Mouse (Mus musculus) liver, embryonic 14.5 days (tissue): ENCODE measurements at regions not wholly inside any gene's neighbourhood (a gene's known extent, or its start where the extent isn't known, plus 50 kb on each side); places are given as distances from the start of the nearest gene placed in this dataset.

ENCODE experiments used
- ATAC-seq: fragments of 200-750 bp; cut with Nextera tagmentation; 2 replicates; pipeline ENCODE4 v1.8.0; 2017; ENCODE audit warnings: moderate number of reproducible peaks, mild to moderate bottlenecking, moderate library complexity; ENCODE audit not compliant: insufficient read depth
- DNase-seq, 3 experiments: peaks; one replicate each; pipeline ENCODE4 v3.0.0-alpha.2; 2012 to 2013; ENCODE audit warnings: low read depth in 3 of 3, low spot score in 3 of 3
- H3K27ac ChIP-seq: fragments of 300-500 bp; sonication (generic); 2 replicates; pipeline ENCODE4 v1.5.1; 2014; ENCODE audit warnings: moderate library complexity, mild to moderate bottlenecking, control low read depth, inconsistent platforms
- H3K27me3 ChIP-seq: fragments of 300-500 bp; sonication (generic); 2 replicates; pipeline ENCODE4 v1.6.1; 2014; ENCODE audit warnings: mild to moderate bottlenecking, low read length, moderate library complexity; ENCODE audit not compliant: control insufficient read depth, insufficient read depth
- H3K36me3 ChIP-seq: fragments of 300-500 bp; sonication (generic); replicated peaks from 2 replicates; pipeline ENCODE4 v1.6.1; 2014; ENCODE audit warnings: low read depth; ENCODE audit not compliant: control insufficient read depth, insufficient read depth
- H3K4me1 ChIP-seq, 2 experiments: fragments of 200-500 bp in 1 of 2; fragments of 300-500 bp in 1 of 2; sonication (generic) in 1 of 2; replicated peaks; 2 replicates each; pipeline ENCODE4 v1.6.1; 2012 to 2014; ENCODE audit warnings: antibody characterized with exemption in 1 of 2, inconsistent platforms in 1 of 2, low read length in 1 of 2; ENCODE audit not compliant: control insufficient read depth in 2 of 2, insufficient read depth in 2 of 2
- H3K4me2 ChIP-seq: fragments of 300-500 bp; sonication (generic); 2 replicates; pipeline ENCODE4 v1.6.1; 2014; ENCODE audit warnings: low read depth, mild to moderate bottlenecking, control low read depth, moderate library complexity
- H3K4me3 ChIP-seq, 2 experiments: fragments of 200-500 bp in 1 of 2; fragments of 300-500 bp in 1 of 2; sonication (generic) in 1 of 2; 2 replicates each; pipeline ENCODE4 v1.5.1; 2012 to 2014; ENCODE audit warnings: low read depth in 2 of 2, low read length in 2 of 2, mild to moderate bottlenecking in 2 of 2, control low read depth in 1 of 2, inconsistent platforms in 1 of 2, moderate library complexity in 1 of 2; ENCODE audit not compliant: insufficient read depth in 1 of 2
- H3K9ac ChIP-seq: fragments of 300-500 bp; sonication (generic); replicated peaks from 2 replicates; pipeline ENCODE4 v1.6.1; 2014; ENCODE audit warnings: mild to moderate bottlenecking, control low read depth, moderate library complexity
- H3K9me3 ChIP-seq: fragments of 300-500 bp; sonication (generic); 2 replicates; pipeline ENCODE4 v1.6.1; 2016; ENCODE audit warnings: low read length, mixed read lengths; ENCODE audit not compliant: control insufficient read depth
- CTCF ChIP-seq: IDR thresholded peaks from 2 replicates; pipeline ENCODE4 v1.5.1; 2016; ENCODE audit warnings: antibody characterized with exemption, low read depth, control low read depth
- EP300 ChIP-seq: IDR thresholded peaks from 2 replicates; pipeline ENCODE4 v1.6.1; 2016; ENCODE audit warnings: antibody characterized with exemption, low read depth
- WGBS: fragments of 180-500 bp; shearing (Covaris S2); extraction: QIAGEN DNeasy Blood & Tissue Kit; methylation state at CpG from one replicate; pipeline ENCODE4 v1.1.7; 2014; ENCODE audit not compliant: insufficient replicate concordance; 5-methylcytosine and 5-hydroxymethylcytosine counted together

- no peak overlapping the region for H3K9ac ChIP-seq
- H3K27ac ChIP-seq, result no peak overlapping the region
- H3K27me3 ChIP-seq, result no peaks in the 10 kb centered on the region
- DNase-seq (no peak), ATAC-seq (no peak)
- H3K4me2 ChIP-seq, result no peak overlapping the region
- no peaks in the 10 kb centered on the region for H3K9me3 ChIP-seq
- H3K4me1 ChIP-seq, result no peaks in the 10 kb centered on the region
- no peak for TF ChIP-seq CTCF
- TF ChIP-seq EP300, result no peak
- 56% methylated on average over 14 of the region's 14 CpGs for WGBS
- no peaks in the 10 kb centered on the region for H3K36me3 ChIP-seq
- H3K4me3 ChIP-seq, result no peak overlapping the region
Measured at GRCm38 (mm10) chr9:91960556-91961325, 232.0 kb upstream of the Plscr5 start.

DNA sequence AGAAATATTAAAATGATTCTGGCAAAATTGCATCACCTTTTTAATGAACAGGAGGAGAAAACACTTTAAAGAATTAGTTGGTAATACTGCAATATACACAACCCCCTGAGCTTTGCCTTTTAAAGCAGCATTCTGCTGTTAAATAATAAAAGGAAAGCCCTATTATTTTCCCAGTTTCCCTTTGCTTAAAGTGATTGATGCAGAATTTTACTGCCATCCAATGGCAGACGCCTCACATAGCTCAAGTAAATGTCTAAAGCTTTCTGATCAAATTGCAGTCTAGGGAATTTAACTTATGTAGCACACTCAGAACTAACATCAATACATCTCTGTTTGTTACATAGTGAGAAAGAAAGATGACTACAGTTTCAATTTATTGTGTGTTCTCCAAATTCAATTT lies 233.1 kb upstream of the Plscr5 start:
- H3K4me3 ChIP-seq, result no peak overlapping the region
- DNase-seq, result no peak
- no peak overlapping the region for H3K4me2 ChIP-seq
- TF ChIP-seq EP300, result no peak
- no peak for TF ChIP-seq CTCF
- no peak for ATAC-seq
- H3K27ac ChIP-seq, result no peak overlapping the region
- H3K36me3 ChIP-seq, result no peaks in the 10 kb centered on the region
- H3K9ac ChIP-seq, result no peak overlapping the region
- no peaks in the 10 kb centered on the region for H3K4me1 ChIP-seq
- no peaks in the 10 kb centered on the region for H3K27me3 ChIP-seq
- 42% methylated on average over 1 of the region's 1 CpGs for WGBS
- no peaks in the 10 kb centered on the region for H3K9me3 ChIP-seq

GRCm38 (mm10) chr9:91959076-91959475 lies 233.7 kb upstream of the Plscr5 start:
- no peaks in the 10 kb centered on the region for H3K4me1 ChIP-seq
- TF ChIP-seq CTCF (no peak), EP300 (no peak)
- H3K27me3 ChIP-seq, result no peaks in the 10 kb centered on the region
- no peak overlapping the region for H3K9ac ChIP-seq
- H3K36me3 ChIP-seq, result no peaks in the 10 kb centered on the region
- DNase-seq (no peak), ATAC-seq (no peak)
- 53% methylated on average over 3 of the region's 3 CpGs for WGBS
- H3K27ac ChIP-seq, result no peak overlapping the region
- H3K9me3 ChIP-seq, result no peaks in the 10 kb centered on the region
- H3K4me3 ChIP-seq, result no peak overlapping the region
- no peak overlapping the region for H3K4me2 ChIP-seq

DNA sequence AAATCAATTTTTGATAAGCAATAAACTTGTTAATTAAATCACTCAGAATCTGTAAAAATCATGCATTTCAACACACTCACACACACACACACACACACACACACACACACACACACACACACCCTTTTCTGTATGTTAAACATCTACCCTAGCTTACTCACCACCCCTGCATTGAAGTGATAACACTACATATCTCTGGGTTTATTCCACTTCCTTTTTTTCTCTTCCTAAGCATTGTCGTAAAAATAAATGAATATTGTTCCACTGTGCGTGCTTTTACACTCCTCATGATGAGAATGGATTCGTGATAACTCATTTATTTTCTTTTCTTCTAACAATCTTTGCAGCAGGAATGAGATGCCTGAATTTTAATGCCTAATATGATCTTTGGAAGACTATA lies 234.3 kb upstream of the Plscr5 start:
- Histone ChIP-seq H3K9me3 (no peaks in the 10 kb centered on the region), H3K4me2 (no peak overlapping the region), H3K27ac (no peak overlapping the region), H3K27me3 (no peaks in the 10 kb centered on the region), H3K9ac (no peak overlapping the region), H3K36me3 (no peaks in the 10 kb centered on the region), H3K4me1 (no peaks in the 10 kb centered on the region), H3K4me3 (no peak overlapping the region)
- WGBS, result 8% methylated on average over 3 of the region's 3 CpGs
- DNase-seq, result no peak
- TF ChIP-seq CTCF (no peak), EP300 (no peak)
- no peak for ATAC-seq

GRCm38 (mm10) chr9:91957061-91957460 lies 235.7 kb upstream of the Plscr5 start:
- Histone ChIP-seq H3K4me3 (no peak overlapping the region), H3K27ac (no peak overlapping the region), H3K9ac (no peak overlapping the region), H3K9me3 (no peaks in the 10 kb centered on the region), H3K4me2 (no peak overlapping the region), H3K36me3 (no peaks in the 10 kb centered on the region), H3K4me1 (no peaks in the 10 kb centered on the region), H3K27me3 (no peaks in the 10 kb centered on the region)
- DNase-seq (no peak), ATAC-seq (no peak)
- WGBS, result 55% methylated on average over 3 of the region's 3 CpGs
- TF ChIP-seq EP300 (no peak), CTCF (no peak)
